ENCODE assay signal across 19 mouse cellular contexts in genomic region chr13:40971261-40971660, GRCm38 (mm10). TPM values are rescaled to one million over a fixed set of nuclear protein-coding genes. Genes with fewer than 3 reads are reported as not detected.
DNase-seq lines count a peak whose midpoint lies in the region; ATAC-seq and TF ChIP-seq lines count a peak whose summit lies in the region.
"Had no signal": no experiment of that assay in that cellular context is flagged by ENCODE, and none has a peak within 500 bp of the region (broad histone marks: within the 10 kb centered on the region; RNA-seq: fewer than 3 reads in every experiment).

No protein-coding gene starts in this region.

- in situ Hi-C loops in CH12.LX (cut with MboI; ENCODE audit: low pct_ligation_motif_present, low pct_unique_long_range_greater_than_20kb, low sequenced_read_pairs), result loop anchor here (10.0 kb wide), 1 partner anchor 126 kb away; no protein-coding TSS in a partner anchor

- H3K9ac ChIP-seq in liver, embryonic 15.5 days, result no peak overlapping the region
- H3K9ac ChIP-seq in liver, embryonic 12.5 days, result no peak overlapping the region
- H3K9ac ChIP-seq in CH12.LX (ENCODE audit: insufficient read depth, low read depth), result no peak overlapping the region
- H3K9ac ChIP-seq: forebrain, embryonic 15.5 days; liver, embryonic 14.5 days; neural tube, embryonic 12.5 days had no signal

- peaks cover 6% of the 10 kb centered on the region for H3K4me1 ChIP-seq in liver, embryonic 15.5 days (replicated peaks)
- H3K4me1 ChIP-seq in liver, embryonic 12.5 days, result no peaks in the 10 kb centered on the region
- peaks cover 13 to 26% of the 10 kb centered on the region in 2 experiments for H3K4me1 ChIP-seq in CH12.LX (ENCODE audit: control insufficient read depth in 1 of 2, insufficient read depth in 2 of 2)
- H3K4me1 ChIP-seq: forebrain, embryonic 15.5 days; neural tube, embryonic 12.5 days had no signal

- H3K4me2 ChIP-seq in liver, embryonic 15.5 days, result no peak overlapping the region
- H3K4me2 ChIP-seq in liver, embryonic 12.5 days, result no peak overlapping the region
- no peak overlapping the region for H3K4me2 ChIP-seq in CH12.LX (ENCODE audit: insufficient read depth, low read depth, poor library complexity, severe bottlenecking)
- H3K4me2 ChIP-seq: forebrain, embryonic 15.5 days; neural tube, embryonic 12.5 days had no signal

- no peak overlapping the region for H3K4me3 ChIP-seq in liver, embryonic 15.5 days (replicated peaks)
- H3K4me3 ChIP-seq in liver, embryonic 12.5 days, result no peak overlapping the region
- H3K4me3 ChIP-seq in CH12.LX (replicated peaks in 1 of 3; ENCODE audit: low read depth in 2 of 3, low read length in 2 of 3, poor library complexity in 1 of 3), result no peak overlapping the region
- no peak overlapping the region for H3K4me3 ChIP-seq in layer of hippocampus, adult 2 months
- H3K4me3 ChIP-seq: erythroblast, embryonic 14.5 days; forebrain, embryonic 15.5 days; neural tube, embryonic 12.5 days had no signal

- H3K36me3 ChIP-seq in liver, embryonic 15.5 days (replicated peaks), result no peaks in the 10 kb centered on the region
- no peaks in the 10 kb centered on the region for H3K36me3 ChIP-seq in liver, embryonic 12.5 days
- H3K36me3 ChIP-seq in CH12.LX (replicated peaks in 1 of 2; ENCODE audit: control insufficient read depth in 1 of 2, insufficient read depth in 1 of 2, low read length in 1 of 2), result no peaks in the 10 kb centered on the region
- H3K36me3 ChIP-seq: forebrain, embryonic 15.5 days; neural tube, embryonic 12.5 days had no signal

- TF ChIP-seq CTCF in CH12.LX (conservative IDR thresholded peaks at IDR 0.05 in 1 of 2, IDR thresholded peaks at IDR 0.05 in 1 of 2; ENCODE audit: low read depth in 2 of 2, low read length in 2 of 2), result no peak
- TF ChIP-seq CTCF in layer of hippocampus, adult 2 months (conservative IDR thresholded peaks at IDR 0.05), result no peak

- no peak overlapping the region for H3K27ac ChIP-seq in liver, embryonic 15.5 days (replicated peaks)
- no peak overlapping the region for H3K27ac ChIP-seq in liver, embryonic 12.5 days
- H3K27ac ChIP-seq in CH12.LX (ENCODE audit: insufficient read depth, low read depth), result no peak overlapping the region
- no peak overlapping the region for H3K27ac ChIP-seq in layer of hippocampus, adult 2 months
- H3K27ac ChIP-seq: forebrain, embryonic 15.5 days; liver, embryonic 14.5 days; neural tube, embryonic 12.5 days had no signal

- no peaks in the 10 kb centered on the region for H3K79me2 ChIP-seq in CH12.LX (replicated peaks; ENCODE audit: control insufficient read depth, extremely low read depth, insufficient read depth, poor library complexity, severe bottlenecking)

- TF ChIP-seq RAD21 in CH12.LX (IDR thresholded peaks at IDR 0.05; ENCODE audit: low read depth, low read length), result no peak

- peak; percentile 52; the same call in 1 of the 2 replicates for ATAC-seq in liver, embryonic 15.5 days (ENCODE audit: insufficient read depth)
- no peak for ATAC-seq in liver, embryonic 12.5 days
- ATAC-seq in granulocyte monocyte progenitor cell, adult 5-6 weeks (replicated peaks; ENCODE audit: poor library complexity, severe bottlenecking), result peak; percentile 84
- ATAC-seq in monocyte, adult 5-6 weeks (replicated peaks; ENCODE audit: insufficient number of reproducible peaks, low FRiP score, low TSS enrichment, poor library complexity, severe bottlenecking), result peak; percentile 79
- ATAC-seq: forebrain, embryonic 15.5 days; midbrain, embryonic 16.5 days had no signal

- dilution Hi-C loops in CH12.LX (cut with MboI; ENCODE audit: extremely low pct_ligation_motif_present, extremely low pct_unique_long_range_greater_than_20kb, low sequenced_read_pairs), result no loop called here

- WGBS in liver, embryonic 15.5 days (ENCODE audit: insufficient replicate concordance), result 49% methylated on average over 5 of the region's 5 CpGs
- 65% methylated on average over 5 of the region's 5 CpGs for WGBS in liver, embryonic 12.5 days (ENCODE audit: insufficient replicate concordance)

- no peak for TF ChIP-seq EP300 in CH12.LX (IDR thresholded peaks at IDR 0.05; ENCODE audit: low read length)

- no peak for TF ChIP-seq POLR2A in CH12.LX (IDR thresholded peaks at IDR 0.05; ENCODE audit: low read depth, low read length)

- H3K27me3 ChIP-seq in liver, embryonic 15.5 days, result no peaks in the 10 kb centered on the region
- no peaks in the 10 kb centered on the region for H3K27me3 ChIP-seq in liver, embryonic 12.5 days (replicated peaks)
- H3K27me3 ChIP-seq in CH12.LX (replicated peaks), result no peaks in the 10 kb centered on the region
- H3K27me3 ChIP-seq: forebrain, embryonic 15.5 days; neural tube, embryonic 12.5 days had no signal

- intact Hi-C loops in left cerebral cortex, postnatal 14 days (cut with DNase I), result no loop called here

- no peaks in the 10 kb centered on the region for H3K9me3 ChIP-seq in liver, embryonic 15.5 days (replicated peaks)
- H3K9me3 ChIP-seq in liver, embryonic 12.5 days (replicated peaks), result no peaks in the 10 kb centered on the region
- H3K9me3 ChIP-seq in CH12.LX (replicated peaks; ENCODE audit: low read length), result no peaks in the 10 kb centered on the region
- H3K9me3 ChIP-seq: forebrain, embryonic 15.5 days; neural tube, embryonic 12.5 days had no signal

- no peak for DNase-seq in CH12.LX (ENCODE audit: extremely low read depth)
- DNase-seq in layer of hippocampus, adult 2 months (ENCODE audit: low spot score in 2 of 2), result no peak
- DNase-seq in left cerebral cortex, postnatal 14 days (ENCODE audit: low spot score in 2 of 2), result no peak
- DNase-seq: cerebellum, adult 11-12 months; heart, adult 11 months; heart, postnatal 4 days; kidney, adult 9 months; kidney, postnatal 4 days; left cerebral cortex, postnatal 4 days; right cerebral cortex, postnatal 14 days had no signal

TF ChIP-seq in CH12.LX, 34 proteins besides CTCF, POLR2A, EP300 and RAD21:
- TF ChIP-seq BHLHE40 (IDR thresholded peaks at IDR 0.05; ENCODE audit: low read depth, low read length) (0 out of 2 replicates have a peak, but pooled peaks have one; percentile 6), MAX (IDR thresholded peaks at IDR 0.05; ENCODE audit: low read length) (no peak)

RNA-seq across cellular contexts. Expression of gene Pak1ip1, which starts 29.6 kb away (rescaled TPM):
- polyA plus RNA-seq in liver, embryonic 15.5 days (2015; fragmentation: Nextera tagmentation; extraction: Ambion mirVana), result 53.5 and 56.0 TPM in 2 replicates
- 85.0 and 88.4 TPM in 2 replicates for polyA plus RNA-seq in liver, embryonic 12.5 days (2016; fragmentation: Nextera tagmentation; extraction: Ambion mirVana)
- total RNA-seq in CH12.LX (2012; rRNA removed) (54.8 and 55.1 TPM in 2 replicates), CH12.LX (2014; rRNA removed) (81.9 and 88.6 TPM in 2 replicates)
- polyA plus RNA-seq in CH12.LX (2012; ENCODE audit: insufficient read length, low read depth), result 65.4 and 66.1 TPM in 2 replicates
- 48.6 and 63.5 TPM in 2 replicates for total RNA-seq in granulocyte monocyte progenitor cell, adult 5-6 weeks (2014; fragmentation: Nextera tagmentation)
- 102 and 104 TPM in 2 replicates for total RNA-seq in granulocyte monocyte progenitor cell, adult 5-6 weeks (2017)
- 101 to 135 TPM (median 117 TPM) in 3 replicates for total RNA-seq in monocyte, adult 5-6 weeks (2017)
- total RNA-seq in layer of hippocampus, adult 2 months (2021), result 10 to 100 TPM; 41.6 to 44.1 TPM
- total RNA-seq in left cerebral cortex, postnatal 14 days (2021), result 10 to 100 TPM; 35.8 to 36.9 TPM

RNA-seq across cellular contexts. Expression of gene Tmem14c, which starts 44.8 kb away (rescaled TPM):
- polyA plus RNA-seq in liver, embryonic 15.5 days (2015; fragmentation: Nextera tagmentation; extraction: Ambion mirVana), result 670 and 685 TPM in 2 replicates
- polyA plus RNA-seq in liver, embryonic 12.5 days (2016; fragmentation: Nextera tagmentation; extraction: Ambion mirVana), result 916 and 938 TPM in 2 replicates
- total RNA-seq in CH12.LX (2012; rRNA removed), result 140 and 182 TPM in 2 replicates
- total RNA-seq in CH12.LX (2014; rRNA removed), result 168 and 183 TPM in 2 replicates
- 178 and 183 TPM in 2 replicates for polyA plus RNA-seq in CH12.LX (2012; ENCODE audit: insufficient read length, low read depth)
- 199 and 201 TPM in 2 replicates for total RNA-seq in granulocyte monocyte progenitor cell, adult 5-6 weeks (2014; fragmentation: Nextera tagmentation)
- 150 and 161 TPM in 2 replicates for total RNA-seq in granulocyte monocyte progenitor cell, adult 5-6 weeks (2017)
- total RNA-seq in monocyte, adult 5-6 weeks (2017), result 116 to 148 TPM (median 143 TPM) in 3 replicates
- total RNA-seq in layer of hippocampus, adult 2 months (2021), result 10 to 100 TPM; 55.5 to 59.4 TPM
- total RNA-seq in left cerebral cortex, postnatal 14 days (2021), result 10 to 100 TPM; 70.8 to 71.4 TPM
